Mouse (Mus musculus): ENCODE data around the gene Haghl. TPM values are rescaled to one million over a fixed set of nuclear protein-coding genes. Genes with fewer than 3 reads are reported as not detected.

Gene Haghl
- polyA plus RNA-seq, 2 experiments = 5.8 to 7.6 TPM

DNA sequence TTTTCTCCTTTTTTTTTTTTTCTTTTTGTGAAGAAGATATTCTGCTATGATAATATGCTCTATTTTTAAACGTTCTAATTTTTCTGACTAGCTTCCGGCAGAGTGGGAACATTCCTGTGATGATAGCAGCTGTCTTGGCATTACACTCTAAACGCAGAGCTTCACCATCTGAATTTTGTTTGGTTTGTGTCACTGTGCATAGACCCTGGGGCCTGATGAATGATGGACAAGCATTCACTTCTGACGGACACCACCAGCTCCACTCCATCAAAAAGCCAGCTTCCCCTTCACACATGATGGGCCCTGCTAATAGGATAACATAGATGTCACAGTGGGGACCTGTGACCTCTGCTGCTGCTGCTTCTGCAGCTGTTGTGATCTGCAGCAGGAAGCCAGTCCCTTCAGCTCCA lies 23.9 kb downstream of the Haghl start:
- 50% methylated on average over 4 of the region's 4 CpGs for WGBS (ENCODE audit: insufficient replicate concordance)
- H3K27ac ChIP-seq = no peak overlapping the region
- no peak for DNase-seq (ENCODE audit: low read depth in 3 of 3, low spot score in 3 of 3)

DNA sequence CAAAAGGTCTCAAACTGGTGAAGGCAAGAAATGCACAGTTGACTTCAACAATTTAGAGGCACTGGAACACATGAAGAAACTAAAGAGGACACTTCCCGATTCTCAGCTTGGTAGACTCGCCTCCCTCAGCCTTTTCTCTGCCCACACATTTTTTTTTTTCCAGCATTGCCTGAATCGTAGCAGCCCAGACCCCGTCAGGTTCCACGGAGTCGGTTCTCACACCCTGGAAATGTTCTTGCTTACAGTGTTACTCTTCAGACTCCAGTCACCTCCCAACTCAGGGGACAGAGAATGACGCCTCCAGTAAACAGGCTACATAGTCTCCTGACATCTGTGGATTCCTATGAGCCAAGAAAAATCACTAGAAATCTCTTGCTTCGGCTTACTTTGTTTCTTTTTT lies 25.3 kb downstream of the Haghl start:
- no peak overlapping the region for H3K27ac ChIP-seq
- H3K9me3 ChIP-seq (ENCODE audit: control insufficient read depth, low read length) = no peaks in the 10 kb centered on the region
- no peaks in the 10 kb centered on the region for H3K36me3 ChIP-seq (replicated peaks; ENCODE audit: control insufficient read depth, insufficient read depth, low read depth)
- no peak overlapping the region for H3K9ac ChIP-seq (replicated peaks)
- ATAC-seq (ENCODE audit: insufficient read depth) = no peak
- no peaks in the 10 kb centered on the region for H3K27me3 ChIP-seq (ENCODE audit: control insufficient read depth, insufficient read depth, low read length)
- H3K4me3 ChIP-seq (ENCODE audit: insufficient read depth in 1 of 2, low read depth in 2 of 2, low read length in 2 of 2) = no peak overlapping the region
- 55% methylated on average over 8 of the region's 8 CpGs for WGBS (ENCODE audit: insufficient replicate concordance)
- no peak overlapping the region for H3K4me2 ChIP-seq (ENCODE audit: low read depth)
- no peaks in the 10 kb centered on the region for H3K4me1 ChIP-seq (replicated peaks; ENCODE audit: control insufficient read depth in 2 of 2, insufficient read depth in 2 of 2, low read length in 1 of 2)
- DNase-seq (ENCODE audit: low read depth in 3 of 3, low spot score in 3 of 3) = no peak
- no peak for TF ChIP-seq EP300 (IDR thresholded peaks at IDR 0.05; ENCODE audit: low read depth)
- TF ChIP-seq CTCF (IDR thresholded peaks at IDR 0.05; ENCODE audit: low read depth) = no peak

More for the DNA sequence above, 23.9 kb downstream of the Haghl start:
- ATAC-seq (ENCODE audit: insufficient read depth) = no peak
- H3K27me3 ChIP-seq (ENCODE audit: control insufficient read depth, insufficient read depth, low read length) = no peaks in the 10 kb centered on the region
- no peak overlapping the region for H3K4me3 ChIP-seq (ENCODE audit: insufficient read depth in 1 of 2, low read depth in 2 of 2, low read length in 2 of 2)
- H3K9me3 ChIP-seq (ENCODE audit: control insufficient read depth, low read length) = no peaks in the 10 kb centered on the region
- TF ChIP-seq CTCF (IDR thresholded peaks at IDR 0.05; ENCODE audit: low read depth) (no peak), EP300 (IDR thresholded peaks at IDR 0.05; ENCODE audit: low read depth) (no peak)
- H3K36me3 ChIP-seq (replicated peaks; ENCODE audit: control insufficient read depth, insufficient read depth, low read depth) = no peaks in the 10 kb centered on the region
- no peak overlapping the region for H3K4me2 ChIP-seq (ENCODE audit: low read depth)
- H3K9ac ChIP-seq (replicated peaks) = no peak overlapping the region
- no peaks in the 10 kb centered on the region for H3K4me1 ChIP-seq (replicated peaks; ENCODE audit: control insufficient read depth in 2 of 2, insufficient read depth in 2 of 2, low read length in 1 of 2)

DNA sequence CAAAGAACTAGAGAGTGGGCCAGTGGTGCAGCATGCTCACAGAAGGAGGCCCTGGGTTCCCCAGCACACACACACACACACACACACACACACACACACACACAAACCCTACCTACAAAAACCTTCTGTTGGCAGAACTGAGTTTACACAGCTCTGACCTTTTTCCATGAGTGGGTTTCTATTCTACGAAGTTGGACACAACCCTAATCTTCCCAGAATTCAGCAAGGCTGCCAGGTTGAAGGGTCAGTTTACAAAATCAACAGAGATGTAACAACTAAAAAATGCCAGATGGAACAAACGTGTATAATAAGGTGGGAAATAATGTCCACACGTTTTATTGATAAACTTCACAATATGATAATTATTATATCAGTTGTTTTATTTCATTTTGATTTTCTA lies 27.8 kb downstream of the Haghl start:
- no peak for TF ChIP-seq CTCF (IDR thresholded peaks at IDR 0.05; ENCODE audit: low read depth)
- no peak for TF ChIP-seq EP300 (IDR thresholded peaks at IDR 0.05; ENCODE audit: low read depth)
- H3K4me1 ChIP-seq (replicated peaks; ENCODE audit: control insufficient read depth in 2 of 2, insufficient read depth in 2 of 2, low read length in 1 of 2) = no peaks in the 10 kb centered on the region
- no peaks in the 10 kb centered on the region for H3K27me3 ChIP-seq (ENCODE audit: control insufficient read depth, insufficient read depth, low read length)
- no peaks in the 10 kb centered on the region for H3K9me3 ChIP-seq (ENCODE audit: control insufficient read depth, low read length)
- no peak overlapping the region for H3K4me3 ChIP-seq (ENCODE audit: insufficient read depth in 1 of 2, low read depth in 2 of 2, low read length in 2 of 2)
- no peak overlapping the region for H3K4me2 ChIP-seq (ENCODE audit: low read depth)
- H3K27ac ChIP-seq = no peak overlapping the region
- WGBS (ENCODE audit: insufficient replicate concordance) = 39% methylated on average over 3 of the region's 3 CpGs
- ATAC-seq (ENCODE audit: insufficient read depth) (no peak), DNase-seq (ENCODE audit: low read depth in 3 of 3, low spot score in 3 of 3) (no peak)
- no peaks in the 10 kb centered on the region for H3K36me3 ChIP-seq (replicated peaks; ENCODE audit: control insufficient read depth, insufficient read depth, low read depth)
- H3K9ac ChIP-seq (replicated peaks) = no peak overlapping the region

DNA sequence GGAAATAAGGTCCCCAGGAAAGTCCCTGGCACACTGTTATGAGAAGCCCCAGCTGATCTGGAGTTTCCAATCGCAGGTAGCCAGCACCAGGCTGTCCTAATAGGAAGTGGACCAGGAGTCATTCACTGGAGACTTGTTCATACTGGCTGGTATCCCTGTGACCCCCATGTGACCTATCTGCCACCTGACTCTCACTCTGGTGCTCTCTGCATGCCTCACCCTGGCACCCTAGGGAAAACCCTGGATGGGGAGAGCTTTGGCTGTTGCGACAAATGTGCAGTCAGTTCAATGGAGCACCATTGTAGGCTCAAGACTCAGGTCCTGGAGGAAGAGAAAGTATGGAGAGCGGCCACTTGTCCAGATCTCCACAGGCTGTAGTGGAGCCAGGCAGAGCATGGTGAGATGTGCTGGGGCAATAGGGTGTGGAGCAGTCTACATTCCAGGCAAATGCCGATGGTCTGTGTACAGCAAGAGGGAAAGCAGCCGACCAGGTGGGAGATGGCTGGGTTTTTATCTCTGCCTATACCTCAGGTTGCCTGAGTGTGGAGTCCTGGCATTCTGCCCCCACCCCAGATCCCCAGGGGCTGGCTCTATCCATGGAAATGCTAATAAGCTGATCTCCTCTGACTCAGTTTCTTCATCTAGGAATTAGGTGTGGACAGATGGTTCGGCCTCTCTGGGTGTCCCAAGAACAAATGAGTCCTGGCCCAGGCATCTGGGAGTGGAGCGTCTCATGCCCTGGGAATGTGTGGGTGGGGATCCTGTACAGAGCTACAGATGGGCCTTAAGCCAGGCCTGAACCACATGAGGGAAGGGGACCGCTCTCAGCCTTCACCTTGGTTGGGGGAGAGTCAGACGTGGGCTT lies 28.9 kb downstream of the Haghl start:
- Histone ChIP-seq H3K27ac (no peak overlapping the region), H3K9me3 (ENCODE audit: control insufficient read depth, low read length) (no peaks in the 10 kb centered on the region), H3K4me1 (replicated peaks; ENCODE audit: control insufficient read depth in 2 of 2, insufficient read depth in 2 of 2, low read length in 1 of 2) (no peaks in the 10 kb centered on the region), H3K9ac (replicated peaks) (no peak overlapping the region), H3K36me3 (replicated peaks; ENCODE audit: control insufficient read depth, insufficient read depth, low read depth) (no peaks in the 10 kb centered on the region), H3K4me2 (ENCODE audit: low read depth) (no peak overlapping the region), H3K4me3 (ENCODE audit: insufficient read depth in 1 of 2, low read depth in 2 of 2, low read length in 2 of 2) (no peak overlapping the region), H3K27me3 (ENCODE audit: control insufficient read depth, insufficient read depth, low read length) (no peaks in the 10 kb centered on the region)
- DNase-seq (ENCODE audit: low read depth in 3 of 3, low spot score in 3 of 3) (no peak), ATAC-seq (ENCODE audit: insufficient read depth) (no peak)
- TF ChIP-seq CTCF (IDR thresholded peaks at IDR 0.05; ENCODE audit: low read depth) = no peak
- no peak for TF ChIP-seq EP300 (IDR thresholded peaks at IDR 0.05; ENCODE audit: low read depth)
- WGBS (ENCODE audit: insufficient replicate concordance) = 61% methylated on average over 9 of the region's 9 CpGs

DNA sequence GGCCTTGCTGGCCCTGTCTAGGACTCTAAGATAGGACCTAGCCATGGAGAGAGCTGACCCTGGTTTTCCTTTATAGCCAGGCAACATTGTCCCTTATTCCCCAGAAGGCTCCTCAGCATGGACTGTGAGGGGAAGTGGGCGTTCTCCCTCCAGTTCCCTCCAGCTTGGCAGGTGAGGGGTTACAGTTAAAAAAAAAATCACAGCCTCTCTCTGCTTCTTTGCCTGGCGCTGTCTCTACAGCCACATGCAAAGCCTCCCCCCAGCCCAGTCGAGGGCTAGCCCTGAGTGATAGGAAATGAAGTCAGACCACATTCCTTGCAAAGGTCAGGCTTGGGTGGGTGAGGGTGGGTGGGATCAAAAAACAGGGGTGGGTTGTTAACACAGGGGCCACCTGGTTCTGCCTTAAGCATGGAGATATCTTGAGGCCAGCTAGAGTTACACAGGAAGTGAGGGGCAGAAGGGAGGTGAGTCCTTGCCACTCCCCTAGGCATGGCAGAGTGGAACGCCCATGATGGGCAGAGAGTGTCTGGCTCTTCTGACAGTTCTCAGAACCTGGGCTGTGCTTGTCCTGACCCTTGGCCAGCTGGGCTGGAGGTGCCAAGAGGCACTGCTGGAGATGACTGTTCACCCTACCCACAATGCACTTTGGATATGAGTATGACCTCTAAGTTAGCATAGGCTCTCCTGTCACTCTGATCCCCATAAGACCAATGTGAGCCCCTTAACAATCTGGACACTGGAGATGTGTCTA lies 29.7 kb downstream of the Haghl start:
- H3K9me3 ChIP-seq (ENCODE audit: control insufficient read depth, low read length) = no peaks in the 10 kb centered on the region
- DNase-seq (ENCODE audit: low read depth in 3 of 3, low spot score in 3 of 3) (no peak), ATAC-seq (ENCODE audit: insufficient read depth) (no peak)
- no peaks in the 10 kb centered on the region for H3K27me3 ChIP-seq (ENCODE audit: control insufficient read depth, insufficient read depth, low read length)
- H3K27ac ChIP-seq = no peak overlapping the region
- H3K4me2 ChIP-seq (ENCODE audit: low read depth) = no peak overlapping the region
- H3K36me3 ChIP-seq (replicated peaks; ENCODE audit: control insufficient read depth, insufficient read depth, low read depth) = no peaks in the 10 kb centered on the region
- no peak overlapping the region for H3K9ac ChIP-seq (replicated peaks)
- 31% methylated on average over 4 of the region's 4 CpGs for WGBS (ENCODE audit: insufficient replicate concordance)
- H3K4me3 ChIP-seq (ENCODE audit: insufficient read depth in 1 of 2, low read depth in 2 of 2, low read length in 2 of 2) = no peak overlapping the region
- TF ChIP-seq EP300 (IDR thresholded peaks at IDR 0.05; ENCODE audit: low read depth) (no peak), CTCF (IDR thresholded peaks at IDR 0.05; ENCODE audit: low read depth) (no peak)
- H3K4me1 ChIP-seq (replicated peaks; ENCODE audit: control insufficient read depth in 2 of 2, insufficient read depth in 2 of 2, low read length in 1 of 2) = no peaks in the 10 kb centered on the region

All from liver, embryonic 14.5 days (tissue).